In the genomic region with DNA sequence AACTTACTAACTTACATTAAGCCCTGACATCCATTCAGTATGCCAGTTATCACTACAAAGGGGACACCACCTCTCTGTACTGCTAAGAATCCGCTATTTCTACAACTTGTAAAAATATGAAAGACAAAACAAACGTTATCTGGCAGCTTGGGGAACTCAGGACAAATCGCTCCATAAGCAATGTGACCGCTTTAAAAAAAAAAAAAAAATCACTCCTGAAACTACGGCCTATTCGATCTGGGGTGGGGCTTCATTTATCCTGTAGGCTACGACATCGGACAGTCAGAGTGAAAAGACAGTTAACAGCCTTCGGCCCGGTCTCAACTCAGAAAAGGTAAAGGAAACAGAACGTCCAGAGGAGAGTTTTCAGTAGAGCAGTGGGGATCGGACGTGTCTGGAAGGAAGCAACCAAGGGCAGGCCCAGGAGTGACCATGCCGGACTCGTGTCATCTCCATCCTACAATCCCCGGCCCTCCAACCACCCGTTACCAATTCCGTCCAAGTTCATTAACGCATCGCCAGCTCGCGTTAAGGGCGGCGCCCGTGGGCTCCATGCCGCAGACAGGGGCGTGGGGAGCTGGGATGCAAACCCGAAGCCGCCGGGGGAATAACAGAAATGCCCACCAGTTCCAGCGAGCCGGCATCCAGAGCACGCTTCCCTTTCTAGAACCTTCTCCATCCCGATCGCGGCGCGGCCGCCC, we compare ENCODE assay signal across 7 mouse cellular contexts. TPM values are rescaled to one million over a fixed set of nuclear protein-coding genes. Genes with fewer than 3 reads are reported as not detected.
DNase-seq lines count a peak whose midpoint lies in the region; ATAC-seq and TF ChIP-seq lines count a peak whose summit lies in the region.

No protein-coding gene starts in this region.

- no peaks in the 10 kb centered on the region for H3K27me3 ChIP-seq in liver, adult 2 months (ENCODE audit: control insufficient read depth, insufficient read depth, low read length)
- H3K27me3 ChIP-seq in forebrain, embryonic 10.5 days (ENCODE audit: poor library complexity, severe bottlenecking), result no peaks in the 10 kb centered on the region
- no peaks in the 10 kb centered on the region for H3K27me3 ChIP-seq in limb, embryonic 13.5 days
- H3K27me3 ChIP-seq in neural tube, embryonic 14.5 days (ENCODE audit: control insufficient read depth, insufficient read depth, low read length), result no peaks in the 10 kb centered on the region

- H3K9ac ChIP-seq in liver, adult 2 months (ENCODE audit: low read depth, low read length), result peak overlapping the region; percentile 99
- H3K9ac ChIP-seq in limb, embryonic 13.5 days, result peak overlapping the region; percentile 98
- H3K9ac ChIP-seq in neural tube, embryonic 14.5 days (replicated peaks; ENCODE audit: low read depth, low read length), result peak overlapping the region; percentile 91

- WGBS in liver, adult 2 months, result under 1% methylated on average over 39 of the region's 39 CpGs
- under 1% methylated on average over 39 of the region's 39 CpGs for WGBS in forebrain, embryonic 10.5 days
- under 1% methylated on average over 39 of the region's 39 CpGs for WGBS in limb, embryonic 13.5 days
- under 1% methylated on average over 33 of the region's 39 CpGs for WGBS in neural tube, embryonic 14.5 days

- TF ChIP-seq POLR2A in liver, adult 2 months (IDR thresholded peaks at IDR 0.05; ENCODE audit: extremely low read depth, insufficient read depth, low read length), result no peak
- TF ChIP-seq POLR2A in bone marrow macrophage, adult 2 months (IDR thresholded peaks at IDR 0.05; ENCODE audit: borderline replicate concordance, low read depth, low read length), result no peak

- peaks cover 31% of the 10 kb centered on the region for H3K36me3 ChIP-seq in liver, adult 2 months (ENCODE audit: control insufficient read depth, insufficient read depth, low read length)
- peaks cover 42% of the 10 kb centered on the region for H3K36me3 ChIP-seq in forebrain, embryonic 10.5 days (replicated peaks)
- peaks cover 40% of the 10 kb centered on the region for H3K36me3 ChIP-seq in limb, embryonic 13.5 days
- H3K36me3 ChIP-seq in neural tube, embryonic 14.5 days (ENCODE audit: control insufficient read depth, insufficient read depth, low read length), result peaks cover 14% of the 10 kb centered on the region

- peak overlapping the region; percentile 98 for H3K4me3 ChIP-seq in liver, adult 2 months (ENCODE audit: insufficient read depth, low read depth, low read length)
- peak overlapping the region; percentile 96 for H3K4me3 ChIP-seq in bone marrow macrophage, adult 2 months (ENCODE audit: insufficient read depth, low read length)
- peak overlapping the region; percentile 94 for H3K4me3 ChIP-seq in forebrain, embryonic 10.5 days
- H3K4me3 ChIP-seq in limb, embryonic 13.5 days, result peak overlapping the region; percentile 88
- peak overlapping the region; percentile 91 for H3K4me3 ChIP-seq in neural tube, embryonic 14.5 days (ENCODE audit: low read depth, low read length)

- peak overlapping the region; percentile 86 for H3K4me2 ChIP-seq in limb, embryonic 13.5 days (replicated peaks)
- peak overlapping the region; percentile 89 for H3K4me2 ChIP-seq in neural tube, embryonic 14.5 days (ENCODE audit: low read depth, low read length)

- peak; percentile 29; the same call in 1 of the 2 replicates for ATAC-seq in limb, embryonic 13.5 days (ENCODE audit: low FRiP score, low read depth)
- ATAC-seq in neural tube, embryonic 14.5 days (ENCODE audit: low read depth), result peak; percentile 50; the same call in 1 of the 2 replicates

- H3K79me2 ChIP-seq in liver, adult 2 months (ENCODE audit: control insufficient read depth, insufficient read depth, low read length), result peaks cover 14% of the 10 kb centered on the region; the same call in 1 of the 2 replicates

- no peak for TF ChIP-seq CTCF in liver, adult 2 months (IDR thresholded peaks at IDR 0.05; ENCODE audit: low read depth, low read length)
- no peak for TF ChIP-seq CTCF in bone marrow macrophage, adult 2 months (IDR thresholded peaks at IDR 0.05; ENCODE audit: low read depth, low read length)

- H3K9me3 ChIP-seq in forebrain, embryonic 10.5 days, result no peaks in the 10 kb centered on the region
- no peaks in the 10 kb centered on the region for H3K9me3 ChIP-seq in limb, embryonic 13.5 days
- no peaks in the 10 kb centered on the region for H3K9me3 ChIP-seq in neural tube, embryonic 14.5 days (ENCODE audit: control insufficient read depth, low read length)

- no peak for DNase-seq in liver, adult 2 months (ENCODE audit: extremely low read depth, low read depth, low spot score)
- DNase-seq in liver, result no peak
- no peak for DNase-seq in forebrain, embryonic 10.5 days (ENCODE audit: extremely low spot score, low spot score)
- DNase-seq in cerebellum, adult 11 months, result no peak

- peak overlapping the region; percentile 90 for H3K27ac ChIP-seq in liver, adult 2 months (replicated peaks; ENCODE audit: insufficient read depth, low read depth, low read length)
- peak overlapping the region; percentile 83 for H3K27ac ChIP-seq in bone marrow macrophage, adult 2 months (ENCODE audit: insufficient read depth, low read depth, low read length)
- H3K27ac ChIP-seq in forebrain, embryonic 10.5 days, result peak overlapping the region; percentile 97
- H3K27ac ChIP-seq in limb, embryonic 13.5 days, result peak overlapping the region; percentile 80
- H3K27ac ChIP-seq in neural tube, embryonic 14.5 days (ENCODE audit: low read depth, low read length), result peak overlapping the region; percentile 85

- peaks cover 10% of the 10 kb centered on the region; the same call in 1 of the 2 replicates for H3K4me1 ChIP-seq in liver, adult 2 months (ENCODE audit: control insufficient read depth, insufficient read depth, low read length)
- H3K4me1 ChIP-seq in bone marrow macrophage, adult 2 months (ENCODE audit: control insufficient read depth, insufficient read depth, low read length), result peaks cover 9% of the 10 kb centered on the region
- H3K4me1 ChIP-seq in forebrain, embryonic 10.5 days, result peaks cover 22% of the 10 kb centered on the region
- peaks cover 15% of the 10 kb centered on the region for H3K4me1 ChIP-seq in limb, embryonic 13.5 days
- peaks cover 10% of the 10 kb centered on the region for H3K4me1 ChIP-seq in neural tube, embryonic 14.5 days (ENCODE audit: control insufficient read depth, insufficient read depth, low read length)

RNA-seq across cellular contexts. Expression of gene Cct8, which starts 0.6 kb away (rescaled TPM):
- 106 and 121 TPM in 2 replicates for total RNA-seq in liver, adult 2 months (2014; rRNA removed)
- 22.5 and 24.9 TPM in 2 replicates for polyA plus RNA-seq in liver, adult 2 months (2012; rRNA removed)
- polyA plus RNA-seq in bone marrow macrophage, adult 2 months (2012; ENCODE audit: insufficient read depth, insufficient read length, missing spikeins), result 97.1 and 112 TPM in 2 replicates
- 692 and 710 TPM in 2 replicates for polyA plus RNA-seq in forebrain, embryonic 10.5 days (2016; fragmentation: Nextera tagmentation; extraction: Ambion mirVana)
- 473 and 492 TPM in 2 replicates for polyA plus RNA-seq in limb, embryonic 13.5 days (2015; fragmentation: Nextera tagmentation; extraction: Ambion mirVana)
- 410 and 431 TPM in 2 replicates for polyA plus RNA-seq in neural tube, embryonic 14.5 days (2014; fragmentation: Nextera tagmentation; extraction: Ambion mirVana)

RNA-seq across cellular contexts. Expression of gene Usp16, which starts 40.6 kb away (rescaled TPM):
- total RNA-seq in liver, adult 2 months (2014; rRNA removed), result 40.6 and 47.7 TPM in 2 replicates
- polyA plus RNA-seq in liver, adult 2 months (2012; rRNA removed), result 9.0 and 9.7 TPM in 2 replicates
- polyA plus RNA-seq in bone marrow macrophage, adult 2 months (2012; ENCODE audit: insufficient read depth, insufficient read length, missing spikeins), result 33.4 and 43.6 TPM in 2 replicates
- polyA plus RNA-seq in forebrain, embryonic 10.5 days (2016; fragmentation: Nextera tagmentation; extraction: Ambion mirVana), result 36.1 and 45.2 TPM in 2 replicates
- polyA plus RNA-seq in limb, embryonic 13.5 days (2015; fragmentation: Nextera tagmentation; extraction: Ambion mirVana), result 45.4 and 50.5 TPM in 2 replicates
- 54.4 and 67.5 TPM in 2 replicates for polyA plus RNA-seq in neural tube, embryonic 14.5 days (2014; fragmentation: Nextera tagmentation; extraction: Ambion mirVana)

RNA-seq across cellular contexts. Expression of gene Rwdd2b, which starts 54.7 kb away (rescaled TPM):
- total RNA-seq in liver, adult 2 months (2014; rRNA removed), result 7.7 and 9.5 TPM in 2 replicates
- polyA plus RNA-seq in liver, adult 2 months (2012; rRNA removed), result 5.0 and 5.1 TPM in 2 replicates
- 6.8 and 7.1 TPM in 2 replicates for polyA plus RNA-seq in bone marrow macrophage, adult 2 months (2012; ENCODE audit: insufficient read depth, insufficient read length, missing spikeins)
- polyA plus RNA-seq in forebrain, embryonic 10.5 days (2016; fragmentation: Nextera tagmentation; extraction: Ambion mirVana), result 10.5 and 11.2 TPM in 2 replicates
- polyA plus RNA-seq in limb, embryonic 13.5 days (2015; fragmentation: Nextera tagmentation; extraction: Ambion mirVana), result 10.3 and 11.5 TPM in 2 replicates
- polyA plus RNA-seq in neural tube, embryonic 14.5 days (2014; fragmentation: Nextera tagmentation; extraction: Ambion mirVana), result 14.4 and 14.7 TPM in 2 replicates

RNA-seq across cellular contexts. Expression of gene Map3k7cl, which starts 58.0 kb away (rescaled TPM):
- 0.07 TPM in 1 of 2 replicates, not detected in the other for total RNA-seq in liver, adult 2 months (2014; rRNA removed)
- not detected in 2 replicates for polyA plus RNA-seq in liver, adult 2 months (2012; rRNA removed)
- not detected in 2 replicates for polyA plus RNA-seq in bone marrow macrophage, adult 2 months (2012; ENCODE audit: insufficient read depth, insufficient read length, missing spikeins)
- not detected in 2 replicates for polyA plus RNA-seq in forebrain, embryonic 10.5 days (2016; fragmentation: Nextera tagmentation; extraction: Ambion mirVana)
- polyA plus RNA-seq in limb, embryonic 13.5 days (2015; fragmentation: Nextera tagmentation; extraction: Ambion mirVana), result 0.45 and 0.47 TPM in 2 replicates
- not detected in 2 replicates for polyA plus RNA-seq in neural tube, embryonic 14.5 days (2014; fragmentation: Nextera tagmentation; extraction: Ambion mirVana)
